Mouse (Mus musculus) CH12.LX (cell line): ENCODE measurements around the gene 1810046K07Rik.

Experiments used
- BHLHE40 ChIP-seq: IDR thresholded peaks from 2 replicates; pipeline ENCODE4 v1.6.1; 2011; ENCODE audit warnings: mild to moderate bottlenecking, low read depth, low read length, improper control_type of control experiment
- CHD2 ChIP-seq: IDR thresholded peaks from 2 replicates; pipeline ENCODE4 v1.6.1; 2011; ENCODE audit warnings: low read length, improper control_type of control experiment
- CTCF ChIP-seq, 2 experiments: IDR thresholded peaks in 1 of 2; conservative IDR thresholded peaks in 1 of 2; 2 replicates each; pipeline ENCODE4 v1.5.1; 2011 to 2012; ENCODE audit warnings: low read depth in 2 of 2, low read length in 2 of 2, improper control_type of control experiment in 1 of 2, inconsistent platforms in 1 of 2, mild to moderate bottlenecking in 1 of 2, moderate library complexity in 1 of 2
- EP300 ChIP-seq: IDR thresholded peaks from 2 replicates; pipeline ENCODE4 v1.6.1; 2011; ENCODE audit warnings: low read length, improper control_type of control experiment
- ETS1 ChIP-seq: conservative IDR thresholded peaks from 2 replicates; pipeline ENCODE4 v1.6.1; 2012; ENCODE audit warnings: low read depth, mild to moderate bottlenecking, inconsistent platforms, low read length, improper control_type of control experiment, moderate library complexity
- IRF4 ChIP-seq: IDR thresholded peaks from 2 replicates; pipeline ENCODE4 v1.6.1; 2014; ENCODE audit warnings: low read depth, mild to moderate bottlenecking, inconsistent platforms, low read length, improper control_type of control experiment
- JUN ChIP-seq: IDR thresholded peaks from 2 replicates; pipeline ENCODE4 v1.6.1; 2011; ENCODE audit warnings: low read depth, mild to moderate bottlenecking, low read length, improper control_type of control experiment, moderate library complexity; ENCODE audit not compliant: insufficient read depth
- MAFK ChIP-seq: IDR thresholded peaks from 2 replicates; pipeline ENCODE4 v1.6.1; 2011; ENCODE audit warnings: low read length, improper control_type of control experiment; ENCODE audit not compliant: insufficient replicate concordance
- MAX ChIP-seq: IDR thresholded peaks from 2 replicates; pipeline ENCODE4 v1.6.1; 2011; ENCODE audit warnings: low read length, improper control_type of control experiment
- UBTF ChIP-seq: IDR thresholded peaks from 2 replicates; pipeline ENCODE4 v1.6.1; 2012; ENCODE audit warnings: low read depth, mild to moderate bottlenecking, inconsistent platforms, low read length, improper control_type of control experiment, moderate library complexity

- TF ChIP-seq EP300 (peak; percentile 86), JUN (peak; percentile 61; the same call in 1 of the 2 replicates), CTCF (conservative IDR thresholded peaks at IDR 0.05 in 1 of 2, IDR thresholded peaks at IDR 0.05 in 1 of 2; ENCODE audit: low read depth in 2 of 2, low read length in 2 of 2) (no peak), IRF4 (0 out of 2 replicates have a peak, but pooled peaks have one; percentile 29), MAX (peak; percentile 87), UBTF (no peak), BHLHE40 (peak; percentile 69), CHD2 (no peak; the same call in 1 of the 2 replicates), MAFK (0 out of 2 replicates have a peak, but pooled peaks have one; percentile 24), ETS1 (peak; percentile 35)
Observed at GRCm38 (mm10) chr9:51331449-51332238, 2.9 kb upstream of the 1810046K07Rik start.
